Mouse (Mus musculus) small intestine, adult 2 months (tissue): ENCODE measurements around the gene Hoxa13.

Source experiments
- CTCF ChIP-seq: fragments of 200-500 bp; IDR thresholded peaks from 2 replicates; pipeline ENCODE4 v1.5.1; 2012; ENCODE audit warnings: low read depth, mild to moderate bottlenecking, control low read depth, inconsistent platforms, low read length, moderate library complexity, mixed read lengths; ENCODE audit not compliant: insufficient replicate concordance, insufficient read length; ENCODE audit errors: extremely low read depth
- POLR2A ChIP-seq: fragments of 200-500 bp; IDR thresholded peaks from 2 replicates; pipeline ENCODE4 v1.6.1; 2012; ENCODE audit warnings: low read depth, mild to moderate bottlenecking, control low read depth, inconsistent platforms, low read length, moderate library complexity

GRCm38 (mm10) chr6:52237346-52238154 is 23.1 kb downstream of the Hoxa13 start:
- TF ChIP-seq CTCF (no peak), POLR2A (no peak)
